Mouse (Mus musculus) ES-E14 (cell line): ENCODE results near the gene Pidd1. TPM values are rescaled to one million over a fixed set of nuclear protein-coding genes. Genes with fewer than 3 reads are reported as not detected.

ENCODE experiments used
- DNase-seq: peaks from one replicate; pipeline ENCODE4 v3.0.0-alpha.2; 2013; ENCODE audit warnings: low read depth, low spot score
- H3K27ac ChIP-seq: 2 replicates; pipeline ENCODE4 v1.5.1; 2012; ENCODE audit warnings: low read depth, mild to moderate bottlenecking, low read length, moderate library complexity, mixed read lengths; ENCODE audit not compliant: poor library complexity, insufficient read depth, severe bottlenecking
- H3K36me3 ChIP-seq: 2 replicates; pipeline ENCODE4 v1.6.1; 2012; ENCODE audit warnings: mild to moderate bottlenecking, low read length, moderate library complexity, mixed read lengths; ENCODE audit not compliant: control insufficient read depth, poor library complexity, insufficient read depth, severe bottlenecking
- H3K4me1 ChIP-seq, 2 experiments: fragments of 150-350 bp in 1 of 2; sonication (generic) in 1 of 2; 2 replicates each; pipeline ENCODE4 v1.6.1; 2012; ENCODE audit warnings: low read length in 2 of 2, mild to moderate bottlenecking in 1 of 2, mixed read lengths in 1 of 2; ENCODE audit not compliant: control insufficient read depth in 2 of 2, insufficient read depth in 2 of 2, poor library complexity in 1 of 2
- H3K4me3 ChIP-seq, 2 experiments: fragments of 150-350 bp in 1 of 2; sonication (generic) in 1 of 2; 2 replicates each; pipeline ENCODE4 v1.5.1; 2012; ENCODE audit warnings: low read length in 2 of 2, low read depth in 1 of 2, mild to moderate bottlenecking in 1 of 2, mixed read lengths in 1 of 2; ENCODE audit not compliant: insufficient read depth in 1 of 2, poor library complexity in 1 of 2, severe bottlenecking in 1 of 2
- H3K9ac ChIP-seq: 2 replicates; pipeline ENCODE4 v1.6.1; 2012; ENCODE audit warnings: low read depth, mild to moderate bottlenecking, low read length, mixed read lengths; ENCODE audit not compliant: poor library complexity, insufficient read depth, severe bottlenecking
- H3K9me3 ChIP-seq: fragments of 150-350 bp; sonication (generic); 2 replicates; pipeline ENCODE4 v1.6.1; 2012; ENCODE audit warnings: low read depth, mild to moderate bottlenecking, low read length; ENCODE audit not compliant: control insufficient read depth, insufficient read depth
- CHD2 ChIP-seq: IDR thresholded peaks from 2 replicates; pipeline ENCODE4 v1.6.1; 2014; ENCODE audit warnings: mild to moderate bottlenecking, low read depth, low read length, inconsistent platforms
- HCFC1 ChIP-seq: IDR thresholded peaks from 2 replicates; pipeline ENCODE4 v1.6.1; 2012; ENCODE audit warnings: low read length, inconsistent platforms, borderline replicate concordance; ENCODE audit not compliant: insufficient read depth
- MAFK ChIP-seq: IDR thresholded peaks from 2 replicates; pipeline ENCODE4 v1.6.1; 2014; ENCODE audit warnings: mild to moderate bottlenecking, low read depth, low read length, inconsistent platforms; ENCODE audit not compliant: insufficient read depth
- ZC3H11A ChIP-seq: IDR thresholded peaks from 2 replicates; pipeline ENCODE4 v1.6.1; 2012; ENCODE audit warnings: low read depth, mild to moderate bottlenecking, inconsistent platforms, low read length, borderline replicate concordance
- ZNF384 ChIP-seq: IDR thresholded peaks from 2 replicates; pipeline ENCODE4 v1.6.1; 2012; ENCODE audit warnings: low read depth, low read length, inconsistent platforms
- in situ Hi-C, 2 experiments: fragments of 600-800 bp; cut with MboI; formaldehyde crosslinking; loops; one replicate each; pipeline ENCODE4 v1.15.1; 2025; ENCODE audit warnings: low sequenced_read_pairs in 2 of 2, inconsistent platforms in 1 of 2; ENCODE audit not compliant: unreplicated experiment in 2 of 2
- total RNA-seq: library from RNA; depleted of rRNA; stranded (reverse); fragments of 300-350 nt; gene quantifications from 2 replicates; pipeline ENCODE4 v1.2.3, GENCODE M21; 2012

The Pidd1 gene
- total RNA-seq, 1 experiment = 23.4 TPM

- TF ChIP-seq MAFK (no peak), CHD2 (no peak), ZC3H11A (no peak), HCFC1 (no peak), ZNF384 (no peak)
- H3K9me3 ChIP-seq = no peaks in the 10 kb centered on the region
- no peak overlapping the region for H3K27ac ChIP-seq
- in situ Hi-C loops = no loop called here
- no peak for DNase-seq
- H3K36me3 ChIP-seq = no peaks in the 10 kb centered on the region
- H3K4me1 ChIP-seq = peaks cover 7 to 10% of the 10 kb centered on the region in 2 experiments; a peak in 3 of 4 replicates
- H3K4me3 ChIP-seq = no peak overlapping the region
- H3K9ac ChIP-seq = no peak overlapping the region
Observed at GRCm38 (mm10) chr7:141420030-141420702, 23.7 kb downstream of the Pidd1 start.

GRCm38 (mm10) chr7:141418970-141419369 is 24.9 kb downstream of the Pidd1 start:
- no peak overlapping the region for H3K4me3 ChIP-seq
- no peak for DNase-seq
- H3K27ac ChIP-seq = no peak overlapping the region
- in situ Hi-C loops = no loop called here
- H3K9me3 ChIP-seq = no peaks in the 10 kb centered on the region
- peaks cover 7 to 11% of the 10 kb centered on the region in 2 experiments; a peak in 3 of 4 replicates for H3K4me1 ChIP-seq
- TF ChIP-seq CHD2 (no peak), MAFK (no peak), ZC3H11A (no peak), ZNF384 (no peak), HCFC1 (no peak)
- no peaks in the 10 kb centered on the region for H3K36me3 ChIP-seq
- no peak overlapping the region for H3K9ac ChIP-seq

GRCm38 (mm10) chr7:141417731-141418681 is 25.8 kb downstream of the Pidd1 start:
- H3K4me1 ChIP-seq = peaks cover 7 to 11% of the 10 kb centered on the region in 2 experiments; a peak in 3 of 4 replicates
- TF ChIP-seq HCFC1 (no peak), CHD2 (no peak), ZNF384 (no peak), ZC3H11A (no peak), MAFK (no peak)

GRCm38 (mm10) chr7:141416144-141416841 is 27.5 kb downstream of the Pidd1 start:
- no peak for DNase-seq
- peaks cover 6 to 11% of the 10 kb centered on the region in 2 experiments; a peak in 3 of 4 replicates for H3K4me1 ChIP-seq
- in situ Hi-C loops = no loop called here
- no peak overlapping the region for H3K9ac ChIP-seq
- H3K9me3 ChIP-seq = no peaks in the 10 kb centered on the region
- no peaks in the 10 kb centered on the region for H3K36me3 ChIP-seq
- TF ChIP-seq CHD2 (no peak), MAFK (no peak), ZC3H11A (no peak), HCFC1 (no peak), ZNF384 (no peak)
- peak overlapping the region; percentile 43; the same call in 1 of the 2 replicates for H3K27ac ChIP-seq
- no peak overlapping the region for H3K4me3 ChIP-seq

More at GRCm38 (mm10) chr7:141417731-141418681, 25.8 kb downstream of the Pidd1 start:
- no peaks in the 10 kb centered on the region for H3K36me3 ChIP-seq
- H3K9ac ChIP-seq = no peak overlapping the region
- in situ Hi-C loops = no loop called here
- H3K9me3 ChIP-seq = no peaks in the 10 kb centered on the region
- no peak for DNase-seq
- H3K4me3 ChIP-seq = no peak overlapping the region
- no peak overlapping the region for H3K27ac ChIP-seq
